Mouse (Mus musculus): ENCODE measurements around the gene Fam222a.

The Fam222a gene

GRCm38 (mm10) chr5:114567565-114568197, at the start of gene Fam222a:
Gene Fam222a, plus strand, starts transcription at chr5:114568016.
- in situ Hi-C loops (cut with MboI, MseI), result loop anchor here (10.0 kb wide), 1 partner anchor 253 kb away; no protein-coding TSS in a partner anchor

- in situ Hi-C loops (cut with MboI, MseI), result no loop called here
These were observed 39.5 kb upstream of the Fam222a start for GRCm38 (mm10) chr5:114528355-114528754.

- in situ Hi-C loops (cut with MboI, MseI), result no loop called here
These were observed 37.5 kb upstream of the Fam222a start for GRCm38 (mm10) chr5:114530337-114530736.

GRCm38 (mm10) chr5:114532055-114532454, 35.8 kb upstream of the Fam222a start:
- in situ Hi-C loops (cut with MboI, MseI), result no loop called here

GRCm38 (mm10) chr5:114537308-114538020, 30.4 kb upstream of the Fam222a start:
- in situ Hi-C loops (cut with MboI, MseI), result no loop called here

- in situ Hi-C loops (cut with MboI, MseI), result no loop called here
These were observed 29.8 kb upstream of the Fam222a start for GRCm38 (mm10) chr5:114538021-114538405.

GRCm38 (mm10) chr5:114538752-114539151, 29.1 kb upstream of the Fam222a start:
- in situ Hi-C loops (cut with MboI, MseI), result no loop called here

- in situ Hi-C loops (cut with MboI, MseI), result no loop called here
These were observed 28.1 kb upstream of the Fam222a start for GRCm38 (mm10) chr5:114539766-114540165.

GRCm38 (mm10) chr5:114541656-114542445, 26.0 kb upstream of the Fam222a start:
- in situ Hi-C loops (cut with MboI, MseI), result no loop called here

- in situ Hi-C loops (cut with MboI, MseI), result no loop called here
These were observed 24.2 kb upstream of the Fam222a start for GRCm38 (mm10) chr5:114543656-114544055.

- in situ Hi-C loops (cut with MboI, MseI), result no loop called here
These were observed 23.6 kb upstream of the Fam222a start for GRCm38 (mm10) chr5:114544205-114544604.

- in situ Hi-C loops (cut with MboI, MseI), result no loop called here
These were observed 22.7 kb upstream of the Fam222a start for GRCm38 (mm10) chr5:114545076-114545475.

- in situ Hi-C loops (cut with MboI, MseI), result no loop called here
These were observed 18.8 kb upstream of the Fam222a start for GRCm38 (mm10) chr5:114548976-114549375.

GRCm38 (mm10) chr5:114549770-114550169, 18.0 kb upstream of the Fam222a start:
- in situ Hi-C loops (cut with MboI, MseI), result no loop called here

GRCm38 (mm10) chr5:114550431-114550830, 17.4 kb upstream of the Fam222a start:
- in situ Hi-C loops (cut with MboI, MseI), result no loop called here

- in situ Hi-C loops (cut with MboI, MseI), result no loop called here
These were observed 16.8 kb upstream of the Fam222a start for GRCm38 (mm10) chr5:114550886-114551492.

GRCm38 (mm10) chr5:114552507-114553208, 15.2 kb upstream of the Fam222a start:
- in situ Hi-C loops (cut with MboI, MseI), result no loop called here

- in situ Hi-C loops (cut with MboI, MseI), result no loop called here
These were observed 14.1 kb upstream of the Fam222a start for GRCm38 (mm10) chr5:114553706-114554105.

- in situ Hi-C loops (cut with MboI, MseI), result no loop called here
These were observed 12.4 kb upstream of the Fam222a start for GRCm38 (mm10) chr5:114555424-114555823.

GRCm38 (mm10) chr5:114556109-114556508, 11.7 kb upstream of the Fam222a start:
- in situ Hi-C loops (cut with MboI, MseI), result no loop called here

Data from regulatory T cell (primary cell).